Mouse (Mus musculus): ENCODE results near the gene Tars2. TPM values are rescaled to one million over a fixed set of nuclear protein-coding genes. Genes with fewer than 3 reads are reported as not detected.

Gene Tars2
- total and polyA plus RNA-seq, 3 experiments: 59.8 to 97.6 (median 71.1) TPM

DNA sequence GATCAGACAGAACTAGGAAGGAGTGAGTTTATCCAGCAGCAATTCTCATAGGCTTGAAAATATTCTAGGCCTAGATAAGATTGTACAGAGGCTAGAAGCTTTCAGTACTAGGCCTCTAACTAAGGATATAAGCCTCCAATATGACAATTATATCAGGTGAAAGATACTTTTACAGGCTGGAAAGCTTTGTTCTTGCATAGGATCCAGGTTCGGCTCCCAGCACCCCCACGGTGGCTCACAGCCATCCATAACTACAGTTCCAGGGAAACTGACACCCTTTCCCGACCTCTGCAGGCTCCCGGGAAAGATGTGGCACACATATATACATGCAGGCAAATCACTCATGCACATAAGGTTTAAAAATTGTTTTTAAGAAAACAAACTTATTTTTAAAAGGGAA lies 43.8 kb upstream of the Tars2 start:
- Histone ChIP-seq H3K79me2 (replicated peaks; ENCODE audit: control insufficient read depth, extremely low read depth, insufficient read depth, poor library complexity, severe bottlenecking) (peaks cover 61% of the 10 kb centered on the region), H3K9me3 (replicated peaks; ENCODE audit: low read length) (no peaks in the 10 kb centered on the region), H3K36me3 (replicated peaks in 1 of 2; ENCODE audit: control insufficient read depth in 1 of 2, insufficient read depth in 1 of 2, low read length in 1 of 2) (peaks cover 13 to 65% of the 10 kb centered on the region in 2 experiments), H3K27ac (ENCODE audit: insufficient read depth, low read depth) (no peak overlapping the region), H3K9ac (ENCODE audit: insufficient read depth, low read depth) (no peak overlapping the region), H3K4me3 (replicated peaks in 1 of 3; ENCODE audit: low read depth in 2 of 3, low read length in 2 of 3, poor library complexity in 1 of 3) (no peak overlapping the region), H3K4me1 (ENCODE audit: control insufficient read depth in 1 of 2, insufficient read depth in 2 of 2) (peaks cover 0 to 4% of the 10 kb centered on the region in 2 experiments; a peak in 1 of 4 replicates), H3K27me3 (replicated peaks) (no peaks in the 10 kb centered on the region), H3K4me2 (ENCODE audit: insufficient read depth, low read depth, poor library complexity, severe bottlenecking) (no peak overlapping the region)
- in situ Hi-C loops (cut with MboI; ENCODE audit: low pct_ligation_motif_present, low pct_unique_long_range_greater_than_20kb, low sequenced_read_pairs): no loop called here
- DNase-seq (ENCODE audit: extremely low read depth): no peak
- dilution Hi-C loops (cut with MboI; ENCODE audit: extremely low pct_ligation_motif_present, extremely low pct_unique_long_range_greater_than_20kb, low sequenced_read_pairs): no loop called here
- TF ChIP-seq E2F4 (IDR thresholded peaks at IDR 0.05; ENCODE audit: insufficient replicate concordance, low read depth, low read length): no peak
- TF ChIP-seq SIN3A (IDR thresholded peaks at IDR 0.05; ENCODE audit: low read length): no peak
- TF ChIP-seq CTCF (conservative IDR thresholded peaks at IDR 0.05 in 1 of 2, IDR thresholded peaks at IDR 0.05 in 1 of 2; ENCODE audit: low read depth in 2 of 2, low read length in 2 of 2): no peak

DNA sequence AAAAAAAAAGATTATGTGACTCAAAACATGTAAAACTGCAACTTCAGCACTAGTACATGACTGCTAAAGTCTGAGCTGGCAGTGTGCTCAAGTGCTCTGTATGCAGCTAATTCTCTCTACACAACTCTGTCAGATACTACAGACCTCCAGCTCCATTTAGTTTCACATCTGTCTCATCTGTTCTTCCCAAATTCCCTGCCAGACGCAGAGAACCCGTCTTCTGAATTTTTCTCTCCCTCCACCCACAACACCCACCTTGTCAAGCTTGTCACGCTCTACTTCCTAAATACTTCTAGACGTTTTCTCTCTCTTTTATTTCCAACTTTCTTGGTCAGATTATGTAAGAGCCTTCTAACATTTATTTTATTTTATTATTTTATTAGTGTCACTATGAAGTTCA lies 38.8 kb upstream of the Tars2 start:
- peaks cover 0 to 44% of the 10 kb centered on the region in 2 experiments for H3K36me3 ChIP-seq (replicated peaks in 1 of 2; ENCODE audit: control insufficient read depth in 1 of 2, insufficient read depth in 1 of 2, low read length in 1 of 2)
- H3K9ac ChIP-seq (ENCODE audit: insufficient read depth, low read depth): no peak overlapping the region
- in situ Hi-C loops (cut with MboI; ENCODE audit: low pct_ligation_motif_present, low pct_unique_long_range_greater_than_20kb, low sequenced_read_pairs): no loop called here
- dilution Hi-C loops (cut with MboI; ENCODE audit: extremely low pct_ligation_motif_present, extremely low pct_unique_long_range_greater_than_20kb, low sequenced_read_pairs): no loop called here
- H3K27me3 ChIP-seq (replicated peaks): no peaks in the 10 kb centered on the region
- H3K9me3 ChIP-seq (replicated peaks; ENCODE audit: low read length): no peaks in the 10 kb centered on the region
- DNase-seq (ENCODE audit: extremely low read depth): no peak
- H3K4me3 ChIP-seq (replicated peaks in 1 of 3; ENCODE audit: low read depth in 2 of 3, low read length in 2 of 3, poor library complexity in 1 of 3): no peak overlapping the region
- H3K27ac ChIP-seq (ENCODE audit: insufficient read depth, low read depth): no peak overlapping the region
- peaks cover 0 to 9% of the 10 kb centered on the region in 2 experiments; a peak in 1 of 4 replicates for H3K4me1 ChIP-seq (ENCODE audit: control insufficient read depth in 1 of 2, insufficient read depth in 2 of 2)
- TF ChIP-seq NRF1 (IDR thresholded peaks at IDR 0.05; ENCODE audit: low read depth, low read length) (no peak), NELFE (IDR thresholded peaks at IDR 0.05; ENCODE audit: low read depth, low read length) (no peak)
- no peak overlapping the region for H3K4me2 ChIP-seq (ENCODE audit: insufficient read depth, low read depth, poor library complexity, severe bottlenecking)
- H3K79me2 ChIP-seq (replicated peaks; ENCODE audit: control insufficient read depth, extremely low read depth, insufficient read depth, poor library complexity, severe bottlenecking): peaks cover 54% of the 10 kb centered on the region

DNA sequence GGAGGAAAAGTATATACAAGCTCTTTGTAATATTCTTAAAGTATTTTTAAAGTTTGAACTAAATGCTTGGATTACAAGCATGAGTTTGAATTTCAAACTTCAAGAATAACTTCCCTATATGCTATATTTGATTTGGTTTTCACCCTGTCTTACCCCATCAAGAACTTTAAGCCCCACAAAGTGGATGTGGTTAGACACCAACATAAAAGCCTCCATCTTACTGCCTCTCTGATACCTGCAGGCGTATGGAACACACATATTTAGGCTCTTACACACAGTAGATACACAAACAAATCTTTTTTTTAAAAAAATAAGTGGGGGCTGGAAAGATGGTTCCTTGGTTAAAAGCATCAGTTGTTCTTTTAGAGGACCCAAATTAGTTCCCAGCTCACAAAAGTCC lies 34.3 kb upstream of the Tars2 start:
- H3K9me3 ChIP-seq (replicated peaks; ENCODE audit: low read length): no peaks in the 10 kb centered on the region
- no peak overlapping the region for H3K27ac ChIP-seq (ENCODE audit: insufficient read depth, low read depth)
- H3K27me3 ChIP-seq (replicated peaks): no peaks in the 10 kb centered on the region
- H3K9ac ChIP-seq (ENCODE audit: insufficient read depth, low read depth): no peak overlapping the region
- no peak for DNase-seq (ENCODE audit: extremely low read depth)
- H3K36me3 ChIP-seq (replicated peaks in 1 of 2; ENCODE audit: control insufficient read depth in 1 of 2, insufficient read depth in 1 of 2, low read length in 1 of 2): peaks cover 0 to 27% of the 10 kb centered on the region in 2 experiments
- dilution Hi-C loops (cut with MboI; ENCODE audit: extremely low pct_ligation_motif_present, extremely low pct_unique_long_range_greater_than_20kb, low sequenced_read_pairs): no loop called here
- TF ChIP-seq HCFC1 (IDR thresholded peaks at IDR 0.05; ENCODE audit: low read depth, low read length) (no peak), CHD1 (IDR thresholded peaks at IDR 0.05; ENCODE audit: low read depth, low read length) (no peak), ELF1 (IDR thresholded peaks at IDR 0.05; ENCODE audit: low read depth, low read length) (no peak), TBP (conservative IDR thresholded peaks at IDR 0.05; ENCODE audit: low read depth, low read length) (no peak), MAZ (IDR thresholded peaks at IDR 0.05; ENCODE audit: low read depth, low read length) (no peak)
- H3K4me3 ChIP-seq (replicated peaks in 1 of 3; ENCODE audit: low read depth in 2 of 3, low read length in 2 of 3, poor library complexity in 1 of 3): no peak overlapping the region
- H3K4me2 ChIP-seq (ENCODE audit: insufficient read depth, low read depth, poor library complexity, severe bottlenecking): no peak overlapping the region
- H3K4me1 ChIP-seq (ENCODE audit: control insufficient read depth in 1 of 2, insufficient read depth in 2 of 2): peaks cover 0 to 38% of the 10 kb centered on the region in 2 experiments; a peak in 2 of 4 replicates
- H3K79me2 ChIP-seq (replicated peaks; ENCODE audit: control insufficient read depth, extremely low read depth, insufficient read depth, poor library complexity, severe bottlenecking): peaks cover 43% of the 10 kb centered on the region
- in situ Hi-C loops (cut with MboI; ENCODE audit: low pct_ligation_motif_present, low pct_unique_long_range_greater_than_20kb, low sequenced_read_pairs): no loop called here

All from CH12.LX (cell line).